Mouse (Mus musculus): Measurements from ENCODE around the gene Ogdhl.
"Not testable (repeated sequence)": the region's sequence is repeated elsewhere in the genome, so short reads cannot be mapped to it uniquely, and the experiment has no call there.

Gene Ogdhl

GRCm38 (mm10) chr14:32321732-32322685, at the start of gene Ogdhl:
Ogdhl (plus strand) TSS chr14:32322019.
- DNase-seq (ENCODE audit: extremely low read depth, low read depth, low spot score), result no peak

- DNase-seq (ENCODE audit: extremely low read depth, low read depth, low spot score), result no peak
These were observed 20.2 kb upstream of the Ogdhl start for GRCm38 (mm10) chr14:32301622-32302021.

GRCm38 (mm10) chr14:32302423-32302822, 19.4 kb upstream of the Ogdhl start:
- no peak for DNase-seq (ENCODE audit: extremely low read depth, low read depth, low spot score)

- DNase-seq (ENCODE audit: extremely low read depth, low read depth, low spot score), result no peak
These were observed 16.9 kb upstream of the Ogdhl start for GRCm38 (mm10) chr14:32304921-32305320.

GRCm38 (mm10) chr14:32309876-32310275, 11.9 kb upstream of the Ogdhl start:
- no peak for DNase-seq (ENCODE audit: extremely low read depth, low read depth, low spot score)

- DNase-seq (ENCODE audit: extremely low read depth, low read depth, low spot score), result no peak
These were observed 10.3 kb upstream of the Ogdhl start for GRCm38 (mm10) chr14:32311381-32312035.

GRCm38 (mm10) chr14:32317822-32318221, 4.0 kb upstream of the Ogdhl start:
- DNase-seq (ENCODE audit: extremely low read depth, low read depth, low spot score), result no peak

- no peak for DNase-seq (ENCODE audit: extremely low read depth, low read depth, low spot score)
These were observed 1.4 kb downstream of the Ogdhl start for GRCm38 (mm10) chr14:32323221-32323620.

GRCm38 (mm10) chr14:32327366-32327765, 5.5 kb downstream of the Ogdhl start:
- no peak for DNase-seq (ENCODE audit: extremely low read depth, low read depth, low spot score)

- DNase-seq (ENCODE audit: extremely low read depth, low read depth, low spot score), result no peak
These were observed 11.0 kb downstream of the Ogdhl start for GRCm38 (mm10) chr14:32332515-32333445.

GRCm38 (mm10) chr14:32336021-32336420, 14.2 kb downstream of the Ogdhl start:
- no peak for DNase-seq (ENCODE audit: extremely low read depth, low read depth, low spot score)

GRCm38 (mm10) chr14:32336547-32336946, 14.7 kb downstream of the Ogdhl start:
- DNase-seq (ENCODE audit: extremely low read depth, low read depth, low spot score), result peak; percentile 30

- no peak for DNase-seq (ENCODE audit: extremely low read depth, low read depth, low spot score)
These were observed 20.0 kb downstream of the Ogdhl start for GRCm38 (mm10) chr14:32341823-32342222.

- no peak for DNase-seq (ENCODE audit: extremely low read depth, low read depth, low spot score)
These were observed 22.4 kb downstream of the Ogdhl start for GRCm38 (mm10) chr14:32344176-32344575.

- DNase-seq (ENCODE audit: extremely low read depth, low read depth, low spot score), result no peak
These were observed 22.9 kb downstream of the Ogdhl start for GRCm38 (mm10) chr14:32344694-32345093.

GRCm38 (mm10) chr14:32347307-32347706, 25.5 kb downstream of the Ogdhl start:
- DNase-seq (ENCODE audit: extremely low read depth, low read depth, low spot score), result no peak

- DNase-seq (ENCODE audit: extremely low read depth, low read depth, low spot score), result not testable (repeated sequence)
These were observed 29.5 kb downstream of the Ogdhl start for GRCm38 (mm10) chr14:32351181-32351920.

GRCm38 (mm10) chr14:32364359-32364758, 42.5 kb downstream of the Ogdhl start:
- no peak for DNase-seq (ENCODE audit: extremely low read depth, low read depth, low spot score)

- no peak for DNase-seq (ENCODE audit: extremely low read depth, low read depth, low spot score)
These were observed 47.9 kb downstream of the Ogdhl start for GRCm38 (mm10) chr14:32369756-32370155.

GRCm38 (mm10) chr14:32372510-32372909, 50.7 kb downstream of the Ogdhl start:
- DNase-seq (ENCODE audit: extremely low read depth, low read depth, low spot score), result no peak
